Mouse (Mus musculus) embryonic facial prominence, embryonic 11.5 days (tissue): ENCODE data around the gene Esyt2. TPM values are rescaled to one million over a fixed set of nuclear protein-coding genes. Genes with fewer than 3 reads are reported as not detected.

Experiments
- ATAC-seq: fragments of 200-750 bp; cut with Nextera tagmentation; replicated peaks from 2 replicates; pipeline ENCODE4 v1.8.0; 2017; ENCODE audit warnings: low read depth; ENCODE audit not compliant: insufficient number of reproducible peaks, low FRiP score, low TSS enrichment
- DNase-seq: peaks from one replicate; pipeline ENCODE4 v3.0.0-alpha.2; 2015; ENCODE audit warnings: low spot score
- H3K27ac ChIP-seq: fragments of 300-500 bp; sonication (generic); replicated peaks from 2 replicates; pipeline ENCODE4 v1.5.1; 2014; ENCODE audit warnings: mild to moderate bottlenecking, low read depth, low read length, control low read depth
- H3K27me3 ChIP-seq: fragments of 300-500 bp; sonication (generic); 2 replicates; pipeline ENCODE4 v1.6.1; 2014; ENCODE audit warnings: mild to moderate bottlenecking, low read length, moderate library complexity, mixed read lengths; ENCODE audit not compliant: control insufficient read depth, insufficient read depth
- H3K36me3 ChIP-seq: fragments of 300-500 bp; sonication (generic); replicated peaks from 2 replicates; pipeline ENCODE4 v1.6.1; 2014; ENCODE audit warnings: low read depth, mild to moderate bottlenecking, low read length, moderate library complexity, mixed read lengths; ENCODE audit not compliant: control insufficient read depth, insufficient read depth
- H3K4me1 ChIP-seq: fragments of 300-500 bp; sonication (generic); 2 replicates; pipeline ENCODE4 v1.6.1; 2014; ENCODE audit warnings: low read length, mixed read lengths; ENCODE audit not compliant: control insufficient read depth, insufficient read depth
- H3K4me2 ChIP-seq: fragments of 300-500 bp; sonication (generic); 2 replicates; pipeline ENCODE4 v1.6.1; 2014; ENCODE audit warnings: low read depth, mild to moderate bottlenecking, control low read depth, low read length, moderate library complexity
- H3K4me3 ChIP-seq: fragments of 300-500 bp; sonication (generic); 2 replicates; pipeline ENCODE4 v1.5.1; 2014; ENCODE audit warnings: low read depth, low read length, control low read depth
- H3K9ac ChIP-seq: fragments of 300-500 bp; sonication (generic); replicated peaks from 2 replicates; pipeline ENCODE4 v1.6.1; 2014; ENCODE audit warnings: mild to moderate bottlenecking, control low read depth, low read length
- H3K9me3 ChIP-seq: fragments of 300-500 bp; sonication (generic); replicated peaks from 2 replicates; pipeline ENCODE4 v1.6.1; 2016; ENCODE audit warnings: mild to moderate bottlenecking, low read length, inconsistent platforms, mixed read lengths; ENCODE audit not compliant: control insufficient read depth
- WGBS: fragments of 180-500 bp; shearing (Covaris S2); extraction: QIAGEN DNeasy Blood & Tissue Kit; methylation state at CpG from one replicate; pipeline ENCODE4 v1.1.7; 2014; 5-methylcytosine and 5-hydroxymethylcytosine counted together
- polyA plus RNA-seq: library from polyadenylated mRNA; unstranded; fragments of >200 nt; fragmentation: Nextera tagmentation; extraction: Ambion mirVana; gene quantifications from 2 replicates; pipeline ENCODE4 v1.2.1, GENCODE M21; 2014

Gene Esyt2
- polyA plus RNA-seq, 1 experiment from 2014 or later: 21.6 TPM

GRCm38 (mm10) chr12:116307870-116308269 is 26.9 kb downstream of the Esyt2 start:
- ATAC-seq: no peak
- H3K4me2 ChIP-seq: no peak overlapping the region
- no peaks in the 10 kb centered on the region for H3K4me1 ChIP-seq
- DNase-seq: no peak
- no peak overlapping the region for H3K4me3 ChIP-seq
- no peaks in the 10 kb centered on the region for H3K36me3 ChIP-seq
- no peaks in the 10 kb centered on the region for H3K9me3 ChIP-seq
- 88% methylated on average over 3 of the region's 3 CpGs for WGBS
- no peaks in the 10 kb centered on the region for H3K27me3 ChIP-seq
- no peak overlapping the region for H3K9ac ChIP-seq
- no peak overlapping the region for H3K27ac ChIP-seq

GRCm38 (mm10) chr12:116308612-116309011 is 27.6 kb downstream of the Esyt2 start:
- H3K4me3 ChIP-seq: no peak overlapping the region
- no peak overlapping the region for H3K9ac ChIP-seq
- no peaks in the 10 kb centered on the region for H3K36me3 ChIP-seq
- no peaks in the 10 kb centered on the region for H3K4me1 ChIP-seq
- 78% methylated on average over 2 of the region's 2 CpGs for WGBS
- DNase-seq (no peak), ATAC-seq (no peak)
- no peak overlapping the region for H3K4me2 ChIP-seq
- H3K9me3 ChIP-seq: no peaks in the 10 kb centered on the region
- no peak overlapping the region for H3K27ac ChIP-seq
- H3K27me3 ChIP-seq: no peaks in the 10 kb centered on the region

GRCm38 (mm10) chr12:116313816-116314215 is 32.8 kb downstream of the Esyt2 start:
- no peak overlapping the region for H3K4me2 ChIP-seq
- H3K4me1 ChIP-seq: no peaks in the 10 kb centered on the region
- 88% methylated on average over 1 of the region's 1 CpGs for WGBS
- no peak overlapping the region for H3K4me3 ChIP-seq
- no peak for ATAC-seq
- no peak overlapping the region for H3K27ac ChIP-seq
- no peak for DNase-seq
- no peaks in the 10 kb centered on the region for H3K9me3 ChIP-seq
- no peaks in the 10 kb centered on the region for H3K36me3 ChIP-seq
- H3K9ac ChIP-seq: no peak overlapping the region
- H3K27me3 ChIP-seq: no peaks in the 10 kb centered on the region

GRCm38 (mm10) chr12:116315498-116315897 is 34.5 kb downstream of the Esyt2 start:
- no peak overlapping the region for H3K4me2 ChIP-seq
- H3K9ac ChIP-seq: no peak overlapping the region
- H3K4me3 ChIP-seq: no peak overlapping the region
- 79% methylated on average over 3 of the region's 3 CpGs for WGBS
- H3K27me3 ChIP-seq: no peaks in the 10 kb centered on the region
- ATAC-seq (no peak), DNase-seq (no peak)
- no peaks in the 10 kb centered on the region for H3K4me1 ChIP-seq
- no peaks in the 10 kb centered on the region for H3K9me3 ChIP-seq
- H3K27ac ChIP-seq: no peak overlapping the region
- H3K36me3 ChIP-seq: no peaks in the 10 kb centered on the region

GRCm38 (mm10) chr12:116317818-116318217 is 36.8 kb downstream of the Esyt2 start:
- H3K36me3 ChIP-seq: no peaks in the 10 kb centered on the region
- no peak overlapping the region for H3K4me2 ChIP-seq
- no peak overlapping the region for H3K27ac ChIP-seq
- no peak for DNase-seq
- no peaks in the 10 kb centered on the region for H3K9me3 ChIP-seq
- H3K9ac ChIP-seq: no peak overlapping the region
- no peak for ATAC-seq
- no peak overlapping the region for H3K4me3 ChIP-seq
- 69% methylated on average over 1 of the region's 1 CpGs for WGBS
- H3K27me3 ChIP-seq: no peaks in the 10 kb centered on the region
- H3K4me1 ChIP-seq: no peaks in the 10 kb centered on the region

GRCm38 (mm10) chr12:116325545-116325944 is 44.5 kb downstream of the Esyt2 start:
- H3K36me3 ChIP-seq: no peaks in the 10 kb centered on the region
- no peak overlapping the region for H3K9ac ChIP-seq
- 87% methylated on average over 4 of the region's 4 CpGs for WGBS
- no peaks in the 10 kb centered on the region for H3K4me1 ChIP-seq
- H3K9me3 ChIP-seq: no peaks in the 10 kb centered on the region
- ATAC-seq (no peak), DNase-seq (no peak)
- H3K4me3 ChIP-seq: no peak overlapping the region
- no peaks in the 10 kb centered on the region for H3K27me3 ChIP-seq
- H3K4me2 ChIP-seq: no peak overlapping the region
- H3K27ac ChIP-seq: no peak overlapping the region

- Histone ChIP-seq H3K9me3 (no peaks in the 10 kb centered on the region), H3K4me2 (no peak overlapping the region), H3K36me3 (no peaks in the 10 kb centered on the region), H3K4me1 (no peaks in the 10 kb centered on the region), H3K9ac (no peak overlapping the region), H3K4me3 (no peak overlapping the region), H3K27ac (no peak overlapping the region), H3K27me3 (no peaks in the 10 kb centered on the region)
- WGBS: 83% methylated on average over 1 of the region's 1 CpGs
- ATAC-seq (no peak), DNase-seq (no peak)
Measured at GRCm38 (mm10) chr12:116326159-116326558, 45.2 kb downstream of the Esyt2 start.

- Histone ChIP-seq H3K36me3 (no peaks in the 10 kb centered on the region), H3K4me2 (no peak overlapping the region), H3K4me1 (no peaks in the 10 kb centered on the region), H3K9ac (no peak overlapping the region), H3K27ac (no peak overlapping the region), H3K4me3 (no peak overlapping the region), H3K27me3 (no peaks in the 10 kb centered on the region), H3K9me3 (no peaks in the 10 kb centered on the region)
- 89% methylated on average over 5 of the region's 5 CpGs for WGBS
- ATAC-seq: no peak
- DNase-seq: no peak
Measured at GRCm38 (mm10) chr12:116334253-116334652, 53.3 kb downstream of the Esyt2 start.
